Mouse (Mus musculus): ENCODE results near the gene Ovol2. TPM values are rescaled to one million over a fixed set of nuclear protein-coding genes. Genes with fewer than 3 reads are reported as not detected.

Gene Ovol2
- total and polyA plus RNA-seq, 3 experiments, result 0.14 TPM; not detected in 2

DNA sequence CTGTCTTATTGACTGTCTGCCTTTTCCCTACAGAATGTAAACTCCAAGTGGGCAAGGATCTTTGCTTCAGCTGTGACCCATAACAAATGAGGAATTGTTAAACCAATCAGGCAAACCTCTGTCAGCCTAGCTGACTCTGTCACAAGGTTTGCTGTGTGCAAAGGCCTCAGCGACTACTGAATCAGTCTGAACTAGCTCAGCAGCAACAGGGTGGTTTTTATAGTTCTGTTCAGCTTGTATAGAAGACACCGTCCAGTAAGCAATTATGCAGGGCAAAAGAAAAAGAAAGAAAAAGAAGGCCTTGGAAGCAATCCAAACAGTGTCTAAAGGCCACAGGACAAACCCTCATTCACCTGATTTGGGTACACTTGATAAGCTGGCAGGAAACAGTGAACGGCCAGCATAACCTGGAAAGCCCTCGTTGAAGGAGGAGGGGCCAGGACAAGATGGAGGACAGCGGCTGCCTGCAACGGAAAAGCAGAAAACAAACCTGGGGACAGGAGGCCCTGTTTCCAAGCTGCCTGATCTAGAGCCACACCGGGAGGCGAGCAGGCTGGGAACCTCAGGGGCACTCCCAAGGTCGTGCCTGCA is 36.7 kb downstream of the Ovol2 start:
- Histone ChIP-seq H3K36me3 (ENCODE audit: control insufficient read depth, insufficient read depth, low read length) (no peaks in the 10 kb centered on the region), H3K27ac (no peak overlapping the region), H3K79me2 (replicated peaks; ENCODE audit: control insufficient read depth, insufficient read depth, low read length) (no peaks in the 10 kb centered on the region), H3K9ac (ENCODE audit: low read depth, low read length) (no peak overlapping the region), H3K4me3 (no peak overlapping the region), H3K27me3 (ENCODE audit: control insufficient read depth, insufficient read depth, low read length) (no peaks in the 10 kb centered on the region), H3K4me1 (ENCODE audit: control insufficient read depth, insufficient read depth, low read length) (no peaks in the 10 kb centered on the region)
- TF ChIP-seq POLR2A (IDR thresholded peaks at IDR 0.05; ENCODE audit: insufficient read depth, low read depth, low read length), result no peak
- no peak for TF ChIP-seq EP300 (IDR thresholded peaks at IDR 0.05; ENCODE audit: insufficient read depth, low read depth, low read length)
- no peak for TF ChIP-seq CTCF (IDR thresholded peaks at IDR 0.05)
- intact Hi-C loops (cut with DNase I), result no loop called here
- WGBS, result 44% methylated on average over 9 of the region's 9 CpGs
- DNase-seq, result peak in 1 of 2 experiments; percentile 20

- H3K79me2 ChIP-seq (replicated peaks; ENCODE audit: control insufficient read depth, insufficient read depth, low read length), result no peaks in the 10 kb centered on the region
- no peaks in the 10 kb centered on the region for H3K36me3 ChIP-seq (ENCODE audit: control insufficient read depth, insufficient read depth, low read length)
- WGBS, result 63% methylated on average over 11 of the region's 11 CpGs
- H3K9ac ChIP-seq (ENCODE audit: low read depth, low read length), result no peak overlapping the region
- no peaks in the 10 kb centered on the region for H3K27me3 ChIP-seq (ENCODE audit: control insufficient read depth, insufficient read depth, low read length)
- H3K4me1 ChIP-seq (ENCODE audit: control insufficient read depth, insufficient read depth, low read length), result no peaks in the 10 kb centered on the region
- intact Hi-C loops (cut with DNase I), result no loop called here
- no peak for TF ChIP-seq POLR2A (IDR thresholded peaks at IDR 0.05; ENCODE audit: insufficient read depth, low read depth, low read length)
- no peak for TF ChIP-seq CTCF (IDR thresholded peaks at IDR 0.05)
- no peak for TF ChIP-seq EP300 (IDR thresholded peaks at IDR 0.05; ENCODE audit: insufficient read depth, low read depth, low read length)
- H3K4me3 ChIP-seq, result no peak overlapping the region
- DNase-seq, result no peak
- H3K27ac ChIP-seq, result no peak overlapping the region
These were observed 40.2 kb downstream of the Ovol2 start for GRCm38 (mm10) chr2:144291600-144292305.

GRCm38 (mm10) chr2:144290321-144290720 is 41.6 kb downstream of the Ovol2 start:
- Histone ChIP-seq H3K4me1 (ENCODE audit: control insufficient read depth, insufficient read depth, low read length) (no peaks in the 10 kb centered on the region), H3K27ac (no peak overlapping the region), H3K4me3 (no peak overlapping the region), H3K79me2 (replicated peaks; ENCODE audit: control insufficient read depth, insufficient read depth, low read length) (no peaks in the 10 kb centered on the region), H3K27me3 (ENCODE audit: control insufficient read depth, insufficient read depth, low read length) (no peaks in the 10 kb centered on the region), H3K9ac (ENCODE audit: low read depth, low read length) (no peak overlapping the region), H3K36me3 (ENCODE audit: control insufficient read depth, insufficient read depth, low read length) (no peaks in the 10 kb centered on the region)
- no peak for TF ChIP-seq CTCF (IDR thresholded peaks at IDR 0.05)
- no peak for TF ChIP-seq EP300 (IDR thresholded peaks at IDR 0.05; ENCODE audit: insufficient read depth, low read depth, low read length)
- TF ChIP-seq POLR2A (IDR thresholded peaks at IDR 0.05; ENCODE audit: insufficient read depth, low read depth, low read length), result no peak
- no peak for DNase-seq
- intact Hi-C loops (cut with DNase I), result no loop called here
- WGBS, result 77% methylated on average over 7 of the region's 7 CpGs

GRCm38 (mm10) chr2:144281417-144281816 is 50.5 kb downstream of the Ovol2 start:
- no peak for TF ChIP-seq EP300 (IDR thresholded peaks at IDR 0.05; ENCODE audit: insufficient read depth, low read depth, low read length)
- TF ChIP-seq CTCF (IDR thresholded peaks at IDR 0.05), result no peak
- TF ChIP-seq POLR2A (IDR thresholded peaks at IDR 0.05; ENCODE audit: insufficient read depth, low read depth, low read length), result no peak
- Histone ChIP-seq H3K4me3 (no peak overlapping the region), H3K9ac (ENCODE audit: low read depth, low read length) (no peak overlapping the region), H3K4me1 (ENCODE audit: control insufficient read depth, insufficient read depth, low read length) (no peaks in the 10 kb centered on the region), H3K79me2 (replicated peaks; ENCODE audit: control insufficient read depth, insufficient read depth, low read length) (no peaks in the 10 kb centered on the region), H3K27ac (no peak overlapping the region), H3K36me3 (ENCODE audit: control insufficient read depth, insufficient read depth, low read length) (no peaks in the 10 kb centered on the region), H3K27me3 (ENCODE audit: control insufficient read depth, insufficient read depth, low read length) (no peaks in the 10 kb centered on the region)
- 83% methylated on average over 3 of the region's 3 CpGs for WGBS
- intact Hi-C loops (cut with DNase I), result loop anchor here (10.0 kb wide), 1 partner anchor 297 kb away; no protein-coding TSS in a partner anchor
- no peak for DNase-seq

GRCm38 (mm10) chr2:144280568-144280967 is 51.4 kb downstream of the Ovol2 start:
- Histone ChIP-seq H3K27me3 (ENCODE audit: control insufficient read depth, insufficient read depth, low read length) (no peaks in the 10 kb centered on the region), H3K79me2 (replicated peaks; ENCODE audit: control insufficient read depth, insufficient read depth, low read length) (no peaks in the 10 kb centered on the region), H3K4me1 (ENCODE audit: control insufficient read depth, insufficient read depth, low read length) (no peaks in the 10 kb centered on the region), H3K4me3 (no peak overlapping the region), H3K36me3 (ENCODE audit: control insufficient read depth, insufficient read depth, low read length) (no peaks in the 10 kb centered on the region), H3K27ac (no peak overlapping the region), H3K9ac (ENCODE audit: low read depth, low read length) (no peak overlapping the region)
- TF ChIP-seq POLR2A (IDR thresholded peaks at IDR 0.05; ENCODE audit: insufficient read depth, low read depth, low read length) (no peak), EP300 (IDR thresholded peaks at IDR 0.05; ENCODE audit: insufficient read depth, low read depth, low read length) (no peak), CTCF (IDR thresholded peaks at IDR 0.05) (no peak)
- intact Hi-C loops (cut with DNase I), result loop anchor here (10.0 kb wide), 1 partner anchor 296 kb away; no protein-coding TSS in a partner anchor
- 84% methylated on average over 3 of the region's 3 CpGs for WGBS
- no peak for DNase-seq

GRCm38 (mm10) chr2:144279742-144280141 is 52.2 kb downstream of the Ovol2 start:
- intact Hi-C loops (cut with DNase I), result loop anchor here (10.0 kb wide), 1 partner anchor 295 kb away; no protein-coding TSS in a partner anchor
- peak overlapping the region; percentile 56 for H3K27ac ChIP-seq
- peak; percentile 72 to 86 for DNase-seq
- 30% methylated on average over 5 of the region's 5 CpGs for WGBS
- H3K36me3 ChIP-seq (ENCODE audit: control insufficient read depth, insufficient read depth, low read length), result no peaks in the 10 kb centered on the region
- H3K79me2 ChIP-seq (replicated peaks; ENCODE audit: control insufficient read depth, insufficient read depth, low read length), result no peaks in the 10 kb centered on the region
- no peak overlapping the region for H3K4me3 ChIP-seq
- no peaks in the 10 kb centered on the region for H3K27me3 ChIP-seq (ENCODE audit: control insufficient read depth, insufficient read depth, low read length)
- H3K9ac ChIP-seq (ENCODE audit: low read depth, low read length), result no peak overlapping the region
- TF ChIP-seq POLR2A (IDR thresholded peaks at IDR 0.05; ENCODE audit: insufficient read depth, low read depth, low read length), result no peak
- TF ChIP-seq EP300 (IDR thresholded peaks at IDR 0.05; ENCODE audit: insufficient read depth, low read depth, low read length), result peak; percentile 51; the same call in 1 of the 2 replicates
- H3K4me1 ChIP-seq (ENCODE audit: control insufficient read depth, insufficient read depth, low read length), result no peaks in the 10 kb centered on the region

All from heart, adult 2 months (tissue).